Mouse (Mus musculus): ENCODE results near the gene Vmn1r54.
"Not testable (repeated sequence)": the region's sequence is repeated elsewhere in the genome, so short reads cannot be mapped to it uniquely, and the experiment has no call there.

Vmn1r54 gene

GRCm38 (mm10) chr6:90246000-90246399 lies at the start of gene Vmn1r54:
Gene Vmn1r54 (plus strand): TSS chr6:90246300.
- DNase-seq = no peak

GRCm38 (mm10) chr6:90202493-90202892 lies 43.6 kb upstream of the Vmn1r54 start, which contains the start of gene V1ra8:
Gene V1ra8 (plus strand): TSS chr6:90202793.
- not testable (repeated sequence) for DNase-seq

- no peak for DNase-seq
Observed at GRCm38 (mm10) chr6:90224338-90224737, 21.8 kb upstream of the Vmn1r54 start, which contains the start of gene Vmn1r53. Gene Vmn1r53 (minus strand): TSS chr6:90224438.

- DNase-seq = not testable (repeated sequence)
Observed at GRCm38 (mm10) chr6:90232114-90232513, 14.0 kb upstream of the Vmn1r54 start.

GRCm38 (mm10) chr6:90232681-90233080 lies 13.4 kb upstream of the Vmn1r54 start:
- no peak for DNase-seq

GRCm38 (mm10) chr6:90244019-90244418 lies 2.1 kb upstream of the Vmn1r54 start:
- no peak for DNase-seq

- DNase-seq = peak; percentile 38
Observed at GRCm38 (mm10) chr6:90288265-90288664, 42.2 kb downstream of the Vmn1r54 start.

GRCm38 (mm10) chr6:90300919-90301318 lies 54.8 kb downstream of the Vmn1r54 start, which contains the start of gene BC048671:
Gene BC048671 (plus strand): TSS chr6:90301219.
- DNase-seq = no peak

- DNase-seq = no peak
Observed at GRCm38 (mm10) chr6:90306315-90306975, 60.3 kb downstream of the Vmn1r54 start.

- no peak for DNase-seq
Observed at GRCm38 (mm10) chr6:90308839-90309778, 63.0 kb downstream of the Vmn1r54 start.

GRCm38 (mm10) chr6:90315961-90316360 lies 69.9 kb downstream of the Vmn1r54 start:
- no peak for DNase-seq

GRCm38 (mm10) chr6:90317510-90318258 lies 71.6 kb downstream of the Vmn1r54 start:
- DNase-seq = no peak

- DNase-seq = no peak
Observed at GRCm38 (mm10) chr6:90319019-90319418, 72.9 kb downstream of the Vmn1r54 start.

- no peak for DNase-seq
Observed at GRCm38 (mm10) chr6:90319475-90320191, 73.5 kb downstream of the Vmn1r54 start.

GRCm38 (mm10) chr6:90320429-90320828 lies 74.3 kb downstream of the Vmn1r54 start:
- peak; percentile 60 for DNase-seq

Measured in kidney, adult 9 months (tissue).